20 mouse cellular contexts compared by ENCODE assay signal in the genomic region with DNA sequence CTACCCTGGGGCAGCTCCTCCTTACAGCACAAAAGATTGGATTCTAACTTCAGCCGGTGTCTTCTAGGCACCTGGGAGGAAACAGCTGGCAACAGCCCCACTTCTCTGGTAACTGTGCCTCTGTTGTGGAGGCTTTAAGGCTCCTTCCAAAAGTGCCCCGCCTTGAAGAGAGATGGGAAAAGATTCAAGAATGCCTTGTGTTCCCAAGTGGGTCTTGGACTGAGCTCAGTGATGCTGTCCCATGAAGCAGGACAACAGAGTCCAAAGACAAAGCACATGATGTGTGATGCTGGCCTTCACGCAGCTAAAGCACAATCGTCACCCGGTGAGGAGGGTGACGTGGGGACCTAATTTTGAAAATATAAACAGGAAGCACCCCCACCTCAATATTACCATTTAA. TPM values are rescaled to one million over a fixed set of nuclear protein-coding genes. Genes with fewer than 3 reads are reported as not detected.
DNase-seq lines count a peak whose midpoint lies in the region; ATAC-seq and TF ChIP-seq lines count a peak whose summit lies in the region.
"Had no signal": no experiment of that assay in that cellular context is flagged by ENCODE, and none has a peak within 500 bp of the region (broad histone marks: within the 10 kb centered on the region; RNA-seq: fewer than 3 reads in every experiment).

No protein-coding gene starts in this region.

- H3K27ac ChIP-seq in gastrocnemius, adult 2 months, result peak overlapping the region; percentile 71
- H3K27ac ChIP-seq: embryonic facial prominence, embryonic 13.5 days; hindbrain, embryonic 15.5 days; kidney, postnatal 0 days; limb, embryonic 15.5 days; liver, embryonic 15.5 days had no signal

- ATAC-seq in activated CD4-positive, CD25-positive, alpha-beta regulatory T cell, adult 4 months, result peak; percentile 45

- TF ChIP-seq CTCF in gastrocnemius, adult 2 months (IDR thresholded peaks at IDR 0.05), result no peak

- intact Hi-C loops in gastrocnemius, adult 2 months (cut with DNase I), result no loop called here

- DNase-seq in gastrocnemius, adult 2 months, result peak; percentile 50
- no peak for DNase-seq in gastrocnemius, postnatal 4 days (ENCODE audit: low spot score in 2 of 2)
- peak; percentile 88 for DNase-seq in CD4-positive helper T cell, adult 2 months (ENCODE audit: low read depth, low spot score)
- DNase-seq in thymus, postnatal 0 days (ENCODE audit: low spot score), result peak; percentile 82
- no peak for DNase-seq in cerebellum, adult 18-20 months
- DNase-seq in adrenal gland, adult 18-20 months (ENCODE audit: low spot score in 2 of 2), result no peak
- no peak for DNase-seq in lung, postnatal 14 days
- DNase-seq: adrenal gland, postnatal 10 days; cerebellum, postnatal 10 days; heart, postnatal 4 days; kidney, adult 18-20 months; midbrain, embryonic 14.5 days; right cerebral cortex, postnatal 25 days had no signal

- no peak overlapping the region for H3K4me3 ChIP-seq in gastrocnemius, adult 2 months
- H3K4me3 ChIP-seq: embryonic facial prominence, embryonic 13.5 days; hindbrain, embryonic 15.5 days; limb, embryonic 15.5 days; liver, embryonic 15.5 days; myocyte had no signal

RNA-seq across cellular contexts. Expression of gene Stat5b, which starts 4.7 kb away (rescaled TPM):
- 100 to 1,000 TPM; 139 to 145 TPM for total RNA-seq in gastrocnemius, adult 2 months (2021)
- total RNA-seq in gastrocnemius, postnatal 4 days (2021), result 10 to 100 TPM; 76.1 to 90.4 TPM
- polyA plus RNA-seq in activated CD4-positive, CD25-positive, alpha-beta regulatory T cell, adult 4 months (2017; shearing (Covaris generic)), result 10 to 100 TPM; 27.8 to 37.2 TPM
- polyA plus RNA-seq in thymus, postnatal 0 days (2015; fragmentation: Nextera tagmentation; extraction: Ambion mirVana), result 99.6 and 105 TPM in 2 replicates
- total RNA-seq in adrenal gland, adult 18-20 months (2021), result 10 to 100 TPM; 40.1 to 74.3 TPM

RNA-seq across cellular contexts. Expression of gene Stat5a, which starts 13.4 kb away (rescaled TPM):
- total RNA-seq in gastrocnemius, adult 2 months (2021), result 10 to 100 TPM; 11.7 to 15.8 TPM
- total RNA-seq in gastrocnemius, postnatal 4 days (2021), result 10 to 100 TPM; 35.6 to 41.4 TPM
- 10 to 100 TPM; 23.8 to 37.0 TPM for polyA plus RNA-seq in activated CD4-positive, CD25-positive, alpha-beta regulatory T cell, adult 4 months (2017; shearing (Covaris generic))
- 61.2 and 62.7 TPM in 2 replicates for polyA plus RNA-seq in thymus, postnatal 0 days (2015; fragmentation: Nextera tagmentation; extraction: Ambion mirVana)
- total RNA-seq in adrenal gland, adult 18-20 months (2021), result 10 to 100 TPM; 28.0 to 29.3 TPM

Comparison
In these comparisons a context has a peak if more than half of its experiments do, and no peak if none do; other contexts are left out.
1. DNase-seq: peak in gastrocnemius, adult 2 months (single experiment), CD4-positive helper T cell, adult 2 months (single experiment) and thymus, postnatal 0 days (single experiment); none in gastrocnemius, postnatal 4 days (0 of 2), cerebellum, adult 18-20 months (0 of 2), adrenal gland, adult 18-20 months (0 of 2) and lung, postnatal 14 days (single experiment).